Mouse (Mus musculus): ENCODE data around the gene Zc3hav1l.

DNA sequence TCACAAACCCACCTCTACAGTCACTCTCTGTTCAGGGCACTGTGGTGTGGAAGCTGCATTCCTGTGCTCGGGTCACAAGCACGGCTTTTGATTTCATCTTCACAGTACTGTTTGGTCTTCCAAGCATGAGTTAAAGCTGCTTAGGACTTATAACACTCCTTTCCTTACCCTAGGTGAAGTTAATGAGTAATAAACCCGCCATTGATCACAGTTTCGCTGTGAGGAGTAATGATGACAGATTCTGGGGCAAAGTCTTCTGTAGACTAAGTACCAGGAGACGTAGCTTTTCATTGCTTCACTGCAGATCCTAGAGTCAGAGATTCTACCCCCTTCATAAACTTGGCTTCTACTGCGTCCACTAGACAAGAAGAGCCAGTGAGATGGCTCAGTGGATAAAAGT is 36.2 kb upstream of the Zc3hav1l start:
- TF ChIP-seq GATA1 (IDR thresholded peaks at IDR 0.05; ENCODE audit: borderline replicate concordance, low read length), result no peak
- no peak for TF ChIP-seq FLI1 (IDR thresholded peaks at IDR 0.05; ENCODE audit: low read length)

Data from megakaryocyte, embryonic 14.5 days (primary cell).